Mouse (Mus musculus) limb, embryonic 11.5 days (tissue): Measurements from ENCODE around the gene Hist1h3a. TPM values are rescaled to one million over a fixed set of nuclear protein-coding genes. Genes with fewer than 3 reads are reported as not detected.

Source experiments
- ATAC-seq: fragments of 200-750 bp; cut with Nextera tagmentation; 2 replicates; pipeline ENCODE4 v1.8.0; 2017; ENCODE audit warnings: low read depth; ENCODE audit not compliant: insufficient number of reproducible peaks, low FRiP score, low TSS enrichment
- DNase-seq: peaks from one replicate; pipeline ENCODE4 v3.0.0-alpha.2; 2015; ENCODE audit warnings: low spot score
- H3K27ac ChIP-seq: fragments of 300-500 bp; sonication (generic); replicated peaks from 2 replicates; pipeline ENCODE4 v1.5.1; 2014; ENCODE audit warnings: low read depth, mild to moderate bottlenecking, low read length
- H3K27me3 ChIP-seq: fragments of 300-500 bp; sonication (generic); 2 replicates; pipeline ENCODE4 v1.6.1; 2014; ENCODE audit warnings: mild to moderate bottlenecking, low read length, mixed read lengths; ENCODE audit not compliant: control insufficient read depth, insufficient read depth
- H3K36me3 ChIP-seq: fragments of 300-500 bp; sonication (generic); 2 replicates; pipeline ENCODE4 v1.6.1; 2014; ENCODE audit warnings: mild to moderate bottlenecking, low read length, moderate library complexity, mixed read lengths; ENCODE audit not compliant: control insufficient read depth, insufficient read depth
- H3K4me1 ChIP-seq: fragments of 300-500 bp; sonication (generic); 2 replicates; pipeline ENCODE4 v1.6.1; 2014; ENCODE audit warnings: low read length, mixed read lengths; ENCODE audit not compliant: control insufficient read depth, insufficient read depth
- H3K4me2 ChIP-seq: fragments of 300-500 bp; sonication (generic); 2 replicates; pipeline ENCODE4 v1.6.1; 2014; ENCODE audit warnings: low read depth, mild to moderate bottlenecking, moderate library complexity; ENCODE audit not compliant: severe bottlenecking
- H3K4me3 ChIP-seq: fragments of 300-500 bp; sonication (generic); 2 replicates; pipeline ENCODE4 v1.5.1; 2014; ENCODE audit warnings: low read depth, low read length
- H3K9ac ChIP-seq: fragments of 300-500 bp; sonication (generic); 2 replicates; pipeline ENCODE4 v1.6.1; 2014; ENCODE audit warnings: mild to moderate bottlenecking, low read length
- H3K9me3 ChIP-seq: fragments of 300-500 bp; sonication (generic); 2 replicates; pipeline ENCODE4 v1.6.1; 2016; ENCODE audit warnings: low read length; ENCODE audit not compliant: control insufficient read depth
- WGBS: fragments of 180-500 bp; shearing (Covaris S2); extraction: QIAGEN DNeasy Blood & Tissue Kit; methylation state at CpG from one replicate; pipeline ENCODE4 v1.1.7; 2014; 5-methylcytosine and 5-hydroxymethylcytosine counted together
- polyA plus RNA-seq: library from polyadenylated mRNA; unstranded; fragments of >200 nt; fragmentation: Nextera tagmentation; extraction: Ambion mirVana; gene quantifications from 2 replicates; pipeline ENCODE4 v1.2.1, GENCODE M21; 2014

Gene Hist1h3a
- polyA plus RNA-seq, 1 experiment from 2014 or later, result 5.4 TPM

DNA sequence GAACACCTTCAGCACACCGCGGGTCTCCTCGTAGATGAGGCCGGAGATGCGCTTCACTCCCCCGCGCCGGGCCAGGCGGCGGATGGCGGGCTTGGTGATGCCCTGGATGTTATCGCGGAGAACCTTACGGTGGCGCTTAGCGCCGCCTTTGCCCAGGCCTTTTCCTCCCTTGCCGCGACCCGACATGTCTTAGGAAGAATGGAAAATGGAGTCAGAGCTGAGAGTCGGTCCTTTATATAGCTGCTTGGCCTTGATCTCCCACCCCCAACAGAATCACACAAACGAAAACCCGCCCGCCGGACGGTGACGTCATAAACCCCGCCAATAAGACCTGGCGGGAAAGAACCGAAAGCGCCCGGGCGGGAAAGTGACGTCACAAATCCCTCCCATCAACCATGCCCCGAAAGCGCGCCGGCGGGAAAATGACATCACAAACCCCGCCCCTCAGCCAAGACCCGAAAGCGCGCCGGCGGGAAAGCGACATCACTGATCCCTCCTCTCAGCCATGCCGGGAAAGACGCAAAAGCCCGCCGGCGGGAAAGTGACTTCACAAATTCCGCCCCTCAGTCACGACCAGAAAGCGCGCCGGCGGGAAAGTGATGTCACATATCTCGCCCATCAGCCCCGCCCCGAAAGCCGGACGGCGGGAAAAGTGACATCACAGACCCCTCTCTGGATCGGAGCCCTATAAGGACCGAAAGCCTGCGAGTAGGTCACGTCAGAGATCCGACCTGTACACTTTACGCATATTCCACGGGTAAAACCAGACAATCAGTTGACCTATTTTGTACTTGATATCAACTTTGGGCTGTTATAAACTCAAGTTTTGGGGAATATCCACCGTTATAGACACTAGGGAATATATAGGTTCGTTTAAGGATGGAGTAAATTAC, 968 bp downstream of the Hist1h3a start, which contains the start of gene Hist1h4a:
Hist1h4a (minus strand) TSS at position 259 of the 893 bp plus-strand sequence.
- peak within 1 kb of the TSS; percentile 65 for H3K4me2 ChIP-seq
- peaks cover 8% of the 10 kb centered on the region for H3K4me1 ChIP-seq
- no peaks in the 10 kb centered on the region for H3K36me3 ChIP-seq
- H3K4me3 ChIP-seq, result peak within 1 kb of the TSS; percentile 36
- no peaks in the 10 kb centered on the region for H3K27me3 ChIP-seq
- WGBS, result under 1% methylated on average over 61 of the region's 72 CpGs
- peak within 1 kb of the TSS; percentile 74 for H3K9ac ChIP-seq
- ATAC-seq (peak; percentile 81), DNase-seq (peak; percentile 100)
- no peaks in the 10 kb centered on the region for H3K9me3 ChIP-seq
- H3K27ac ChIP-seq, result peak within 1 kb of the TSS; percentile 86

DNA sequence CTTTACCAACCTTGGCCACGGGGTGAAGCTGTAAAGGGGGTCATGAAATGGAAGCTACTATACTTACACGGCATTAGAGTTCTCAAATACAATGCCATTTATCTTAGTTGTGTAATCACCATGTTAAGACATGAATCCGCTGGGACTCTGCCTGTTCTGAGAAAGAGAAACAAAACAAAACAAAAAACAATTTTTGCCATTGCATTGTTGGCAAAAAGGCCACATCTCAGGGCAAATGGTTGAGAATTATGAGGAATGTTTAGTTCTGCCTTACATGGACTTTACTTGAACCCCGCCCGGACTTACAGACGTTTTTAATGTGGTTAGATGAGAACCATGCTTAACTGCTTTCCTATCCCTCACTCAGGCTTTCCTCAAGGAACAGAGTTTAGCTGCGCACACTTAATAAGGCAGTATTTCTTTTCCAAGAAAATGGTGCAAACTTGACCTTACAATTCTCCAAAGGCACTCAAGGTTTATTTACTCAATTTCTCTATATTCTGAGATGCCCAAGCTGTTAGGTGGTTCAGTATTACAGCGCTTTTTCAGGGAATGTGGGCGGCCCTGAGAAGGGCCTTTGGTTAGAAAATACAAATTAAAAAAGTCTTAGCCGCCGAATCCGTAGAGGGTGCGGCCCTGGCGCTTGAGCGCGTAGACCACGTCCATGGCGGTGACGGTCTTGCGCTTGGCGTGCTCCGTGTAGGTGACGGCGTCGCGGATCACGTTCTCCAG, 1.8 kb downstream of the Hist1h3a start:
- DNase-seq (peak; percentile 66), ATAC-seq (no peak; the same call in 1 of the 2 replicates)
- Histone ChIP-seq H3K36me3 (no peaks in the 10 kb centered on the region), H3K4me2 (peak overlapping the region; percentile 65), H3K4me3 (peak overlapping the region; percentile 35), H3K27me3 (no peaks in the 10 kb centered on the region), H3K9me3 (no peaks in the 10 kb centered on the region), H3K9ac (peak overlapping the region; percentile 74), H3K4me1 (peaks cover 8% of the 10 kb centered on the region), H3K27ac (peak overlapping the region; percentile 86)
- WGBS, result 3% methylated on average over 20 of the region's 27 CpGs

DNA sequence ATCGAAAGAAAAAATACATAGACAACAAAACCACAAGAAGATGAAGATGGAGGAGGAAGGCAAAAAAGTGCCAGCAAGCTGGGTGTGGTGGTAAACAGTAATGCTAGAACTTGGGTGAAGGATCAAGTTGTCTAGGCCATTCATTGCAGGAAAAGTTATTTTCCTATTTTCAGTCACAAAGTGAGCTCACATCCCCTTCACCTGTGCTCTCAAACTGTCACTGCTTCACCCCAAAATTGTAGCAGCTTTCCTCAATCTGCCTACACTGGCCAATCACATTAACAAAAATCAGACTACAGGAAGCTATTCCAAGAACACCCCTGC, 2.3 kb downstream of the Hist1h3a start:
- DNase-seq, result no peak
- Histone ChIP-seq H3K4me3 (no peak overlapping the region; the same call in 1 of the 2 replicates), H3K36me3 (no peaks in the 10 kb centered on the region), H3K27me3 (no peaks in the 10 kb centered on the region), H3K9me3 (no peaks in the 10 kb centered on the region), H3K4me2 (peak overlapping the region; percentile 65; the same call in 1 of the 2 replicates), H3K27ac (peak overlapping the region; percentile 86), H3K9ac (peak overlapping the region; percentile 74; the same call in 1 of the 2 replicates), H3K4me1 (peaks cover 8% of the 10 kb centered on the region)
- WGBS, result 79% methylated on average over 1 of the region's 1 CpGs
- no peak for ATAC-seq

DNA sequence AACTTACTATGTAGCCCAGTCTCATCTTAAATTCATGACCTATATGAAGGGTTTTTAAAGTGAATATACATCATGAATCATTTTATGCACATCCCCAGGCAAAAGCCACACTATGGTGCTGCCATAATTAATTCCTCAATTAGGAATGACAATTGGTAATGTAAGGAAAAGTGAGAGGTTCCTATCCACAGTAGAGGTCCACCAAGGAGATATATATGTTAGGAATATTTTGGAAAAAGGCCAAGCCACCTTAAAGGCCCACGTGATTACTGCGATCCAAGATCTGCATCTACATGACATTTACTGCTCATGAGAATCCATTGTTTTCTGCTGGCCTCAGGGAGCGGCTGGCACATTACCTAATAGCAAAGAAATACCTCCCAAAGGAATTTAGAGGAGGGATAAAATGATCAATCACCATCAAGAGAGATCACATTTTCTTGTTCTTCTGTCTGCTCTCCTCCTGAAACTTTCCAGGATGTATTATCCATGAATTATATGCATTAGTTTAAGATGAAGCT, 2.9 kb downstream of the Hist1h3a start:
- H3K27ac ChIP-seq, result no peak overlapping the region
- no peak for DNase-seq
- H3K9ac ChIP-seq, result no peak overlapping the region
- H3K4me1 ChIP-seq, result peaks cover 6% of the 10 kb centered on the region
- H3K9me3 ChIP-seq, result no peaks in the 10 kb centered on the region
- no peaks in the 10 kb centered on the region for H3K27me3 ChIP-seq
- no peaks in the 10 kb centered on the region for H3K36me3 ChIP-seq
- no peak overlapping the region for H3K4me2 ChIP-seq
- no peak for ATAC-seq
- no peak overlapping the region for H3K4me3 ChIP-seq
- WGBS, result 77% methylated on average over 3 of the region's 3 CpGs

DNA sequence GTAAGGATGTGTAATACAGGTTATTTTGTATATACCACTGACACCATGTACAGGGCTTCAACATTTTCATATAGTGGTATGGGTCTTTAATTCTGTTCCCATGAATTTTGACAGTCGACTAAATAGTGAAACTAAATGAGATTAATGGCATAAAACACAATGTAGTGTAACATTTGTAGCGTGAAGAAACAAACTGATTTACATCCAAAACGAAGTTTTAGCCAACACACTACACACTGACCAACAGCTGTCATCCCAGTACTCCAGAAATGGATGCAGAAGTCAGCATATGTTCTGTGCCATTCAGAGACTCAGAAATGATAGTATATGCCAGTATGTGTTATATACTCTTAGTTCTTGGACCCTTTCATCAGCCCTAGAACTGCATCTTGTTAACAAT, 4.3 kb downstream of the Hist1h3a start:
- no peaks in the 10 kb centered on the region for H3K9me3 ChIP-seq
- no peaks in the 10 kb centered on the region for H3K36me3 ChIP-seq
- 51% methylated on average over 3 of the region's 3 CpGs for WGBS
- peak overlapping the region; percentile 95; the same call in 1 of the 2 replicates for H3K27ac ChIP-seq
- H3K4me3 ChIP-seq, result no peak overlapping the region
- H3K9ac ChIP-seq, result no peak overlapping the region
- ATAC-seq, result no peak
- H3K27me3 ChIP-seq, result no peaks in the 10 kb centered on the region
- H3K4me2 ChIP-seq, result peak overlapping the region; percentile 70
- H3K4me1 ChIP-seq, result peaks cover 6% of the 10 kb centered on the region; the same call in 1 of the 2 replicates
- no peak for DNase-seq

DNA sequence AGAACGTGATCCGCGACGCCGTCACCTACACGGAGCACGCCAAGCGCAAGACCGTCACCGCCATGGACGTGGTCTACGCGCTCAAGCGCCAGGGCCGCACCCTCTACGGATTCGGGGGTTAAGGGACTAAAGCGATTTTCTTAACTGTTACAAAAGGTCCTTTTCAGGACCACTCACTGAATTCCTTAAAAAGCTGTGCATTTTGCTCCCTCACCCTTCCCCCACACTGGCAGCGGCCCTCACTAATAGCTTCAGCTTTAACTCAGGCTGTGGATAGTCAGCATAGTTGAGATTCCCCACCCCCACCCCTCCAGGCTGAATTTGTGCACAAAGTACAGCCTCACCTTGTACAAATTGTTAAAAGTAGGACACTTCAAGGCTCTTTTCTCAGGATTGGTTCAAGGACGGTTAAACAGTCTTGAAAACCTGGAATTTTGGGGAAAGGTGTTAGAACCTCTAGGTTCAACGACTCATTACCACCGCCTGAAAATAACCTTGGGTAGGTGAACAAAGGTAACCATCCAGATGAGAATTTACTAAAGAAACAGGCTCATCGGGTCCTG, 4.9 kb downstream of the Hist1h3a start:
- ATAC-seq (no peak), DNase-seq (peak; percentile 80)
- Histone ChIP-seq H3K4me1 (peaks cover 6% of the 10 kb centered on the region; the same call in 1 of the 2 replicates), H3K27ac (peak overlapping the region; percentile 95), H3K9me3 (no peaks in the 10 kb centered on the region), H3K4me2 (peak overlapping the region; percentile 70), H3K9ac (peak overlapping the region; percentile 63), H3K27me3 (no peaks in the 10 kb centered on the region), H3K36me3 (no peaks in the 10 kb centered on the region), H3K4me3 (peak overlapping the region; percentile 34)
- WGBS, result 2% methylated on average over 15 of the region's 23 CpGs

DNA sequence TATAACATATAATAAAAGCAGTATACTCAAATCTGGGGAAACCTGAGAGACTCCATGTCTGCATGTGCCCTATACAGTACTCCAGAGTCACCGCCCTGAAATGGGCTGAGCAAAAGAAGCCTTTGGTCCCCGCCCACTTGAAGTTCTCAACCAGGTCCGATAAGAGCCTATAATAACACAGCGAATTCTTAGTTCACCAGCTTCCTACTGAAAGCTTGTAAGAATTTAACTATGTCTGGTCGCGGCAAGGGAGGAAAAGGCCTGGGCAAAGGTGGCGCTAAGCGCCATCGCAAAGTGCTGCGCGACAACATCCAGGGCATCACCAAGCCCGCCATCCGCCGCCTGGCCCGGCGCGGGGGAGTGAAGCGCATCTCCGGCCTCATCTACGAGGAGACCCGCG, 5.4 kb downstream of the Hist1h3a start, which contains the start of gene Hist1h4b:
Hist1h4b (plus strand) TSS at position 224 of the 400 bp plus-strand sequence.
- Histone ChIP-seq H3K27ac (peak within 1 kb of the TSS; percentile 95), H3K4me2 (peak within 1 kb of the TSS; percentile 70), H3K36me3 (no peaks in the 10 kb centered on the region), H3K9me3 (no peaks in the 10 kb centered on the region), H3K4me1 (peaks cover 6% of the 10 kb centered on the region; the same call in 1 of the 2 replicates), H3K4me3 (peak within 1 kb of the TSS; percentile 34), H3K27me3 (no peaks in the 10 kb centered on the region), H3K9ac (peak within 1 kb of the TSS; percentile 63)
- ATAC-seq (peak; percentile 66), DNase-seq (peak; percentile 96)
- under 1% methylated on average over 15 of the region's 22 CpGs for WGBS

DNA sequence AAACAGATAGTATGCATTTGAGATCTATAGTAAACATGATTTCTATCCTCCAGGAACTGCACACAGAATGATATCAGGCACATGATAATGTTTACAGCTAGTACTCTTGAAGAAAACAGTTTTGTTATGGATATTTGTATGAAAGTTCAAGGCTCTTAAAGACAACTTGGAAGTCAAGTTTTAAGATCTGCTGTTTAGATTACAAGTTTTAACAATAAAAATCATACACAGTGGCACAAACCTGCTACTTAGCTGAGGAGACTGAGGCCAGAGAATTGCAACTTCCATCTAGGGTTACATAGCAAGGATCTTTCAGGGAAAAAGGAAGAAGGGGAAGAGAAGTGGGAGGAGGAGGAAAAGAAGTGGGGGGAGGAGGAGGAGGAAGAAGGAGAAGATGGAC, 7.2 kb downstream of the Hist1h3a start:
- no peak for ATAC-seq
- H3K27ac ChIP-seq, result no peak overlapping the region
- no peak for DNase-seq

More for the DNA sequence above, 7.2 kb downstream of the Hist1h3a start:
- Histone ChIP-seq H3K9ac (no peak overlapping the region), H3K4me2 (no peak overlapping the region), H3K9me3 (no peaks in the 10 kb centered on the region), H3K4me3 (no peak overlapping the region), H3K36me3 (no peaks in the 10 kb centered on the region), H3K27me3 (no peaks in the 10 kb centered on the region), H3K4me1 (peaks cover 6% of the 10 kb centered on the region; the same call in 1 of the 2 replicates)
